Mouse (Mus musculus): ENCODE measurements around the gene Notch2.

- TF ChIP-seq POLR2A (IDR thresholded peaks at IDR 0.05; ENCODE audit: borderline replicate concordance, extremely low read depth, low read depth, low read length), result no peak
- no peak for TF ChIP-seq CTCF (IDR thresholded peaks at IDR 0.05; ENCODE audit: insufficient read depth, low read length)
Observed at GRCm38 (mm10) chr3:98052507-98053430, 39.4 kb downstream of the Notch2 start.
